Mouse (Mus musculus): ENCODE data around the gene Chad. TPM values are rescaled to one million over a fixed set of nuclear protein-coding genes. Genes with fewer than 3 reads are reported as not detected.

The Chad gene
- 0.40 TPM for polyA plus RNA-seq (2017; shearing (Covaris generic))

DNA sequence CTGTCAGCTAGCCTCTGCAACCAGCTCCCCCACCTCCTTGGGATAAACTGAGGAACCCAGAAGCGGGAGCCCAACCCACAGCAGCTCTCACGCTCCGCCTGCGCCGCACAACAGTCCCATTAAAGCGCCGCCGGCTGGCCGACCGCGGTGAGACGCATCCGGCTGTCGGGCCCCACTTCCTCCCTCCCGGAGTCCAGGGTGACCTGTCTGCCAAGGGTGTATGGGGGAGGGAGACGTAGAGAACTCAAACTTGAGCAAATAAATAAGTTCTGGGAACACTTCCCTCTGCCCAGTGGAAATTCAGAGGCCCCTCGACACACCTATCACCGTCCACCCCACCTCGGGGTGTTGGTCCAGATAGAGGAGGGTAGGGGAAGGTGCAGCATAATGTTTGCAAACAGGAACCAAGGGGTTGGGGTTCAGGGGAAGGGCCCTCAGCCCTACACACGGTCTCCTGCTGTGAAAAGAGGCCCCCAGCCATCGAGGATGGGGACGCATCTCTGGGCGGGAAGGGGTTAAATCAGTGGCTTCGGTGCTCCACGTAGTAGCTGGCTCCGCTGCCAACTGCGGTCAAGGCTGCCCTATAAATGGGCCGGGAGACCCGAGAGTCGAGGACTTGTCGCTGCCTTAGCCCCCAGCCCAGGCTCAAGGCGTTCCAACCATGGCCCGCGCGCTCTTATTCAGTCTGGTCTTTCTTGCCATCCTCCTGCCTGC, at the start of gene Chad:
TSS of gene Chad (plus strand) at position 611 of the 714 bp plus-strand sequence.

DNA sequence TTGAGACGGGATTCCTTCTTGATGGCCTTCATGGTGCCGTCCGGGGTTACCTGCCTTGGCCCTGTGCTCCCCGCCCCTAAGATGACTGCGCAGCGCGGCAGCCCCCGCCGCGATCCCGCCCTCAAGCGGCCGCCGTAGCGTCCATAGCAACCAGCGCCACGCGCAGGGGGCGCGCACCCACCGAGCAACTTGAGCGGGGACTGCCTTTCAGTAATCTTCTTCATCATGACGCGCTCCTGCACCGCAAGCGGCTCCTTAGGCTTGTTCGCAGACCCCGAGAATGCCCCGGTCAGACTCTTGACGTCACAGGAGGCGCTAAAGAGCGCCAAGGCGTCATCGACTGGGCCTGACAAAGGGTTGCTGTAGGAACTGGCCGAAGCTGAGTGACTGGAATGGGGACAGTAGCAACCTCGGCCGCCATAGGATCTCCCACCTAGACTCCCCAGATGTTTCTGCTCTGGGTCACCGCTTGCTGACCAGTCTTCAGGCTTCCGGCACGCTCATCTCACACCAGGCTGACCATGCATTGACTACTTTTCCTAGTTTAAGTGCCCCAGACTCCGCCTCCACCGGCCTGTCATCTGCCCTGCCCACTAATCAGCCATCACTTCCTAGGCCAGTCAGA, 43.5 kb upstream of the Chad start, which contains the start of gene Mycbpap:
TSS of gene Mycbpap (minus strand) at position 524 of the 625 bp plus-strand sequence.

DNA sequence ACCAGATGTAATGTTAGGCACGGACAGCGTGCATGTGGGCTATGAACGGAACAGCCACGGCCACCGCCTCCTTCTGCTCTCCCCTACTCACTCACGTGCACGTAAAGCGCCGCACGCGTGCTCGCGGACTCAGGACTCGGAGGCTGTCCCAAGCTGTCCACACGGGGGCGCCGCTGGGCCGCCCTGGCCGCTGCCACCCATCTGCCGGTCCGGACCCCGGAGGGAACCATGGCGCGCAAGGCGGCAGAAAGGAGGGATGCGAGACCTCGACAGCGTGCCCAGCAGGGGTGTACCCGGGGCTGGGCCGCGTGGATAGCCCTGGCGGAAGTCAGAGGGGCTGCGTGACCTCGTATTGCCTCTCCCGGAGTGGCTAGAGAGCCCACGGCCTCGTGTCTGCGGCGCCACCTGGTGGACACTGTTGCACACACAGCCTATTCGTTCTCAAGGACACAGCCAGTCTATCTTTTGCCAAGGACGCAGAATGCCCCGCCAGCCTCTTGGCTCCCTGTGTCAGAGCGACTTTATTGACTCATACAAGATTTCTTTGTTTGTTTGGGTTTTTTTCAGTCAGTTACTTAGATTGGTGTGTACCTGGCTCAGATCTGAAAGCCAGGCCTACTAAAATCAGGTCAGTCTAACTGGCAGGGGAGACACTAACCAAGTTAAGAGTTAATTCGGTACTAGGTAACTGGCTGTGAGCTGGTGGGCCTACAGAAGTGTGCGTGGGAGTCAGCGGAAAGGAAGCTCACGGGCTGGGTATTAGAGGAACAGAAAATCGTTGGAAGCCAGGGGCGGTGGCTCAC, 15.8 kb upstream of the Chad start, which contains the start of gene Rsad1:
TSS of gene Rsad1 (minus strand) at position 368 of the 803 bp plus-strand sequence.

DNA sequence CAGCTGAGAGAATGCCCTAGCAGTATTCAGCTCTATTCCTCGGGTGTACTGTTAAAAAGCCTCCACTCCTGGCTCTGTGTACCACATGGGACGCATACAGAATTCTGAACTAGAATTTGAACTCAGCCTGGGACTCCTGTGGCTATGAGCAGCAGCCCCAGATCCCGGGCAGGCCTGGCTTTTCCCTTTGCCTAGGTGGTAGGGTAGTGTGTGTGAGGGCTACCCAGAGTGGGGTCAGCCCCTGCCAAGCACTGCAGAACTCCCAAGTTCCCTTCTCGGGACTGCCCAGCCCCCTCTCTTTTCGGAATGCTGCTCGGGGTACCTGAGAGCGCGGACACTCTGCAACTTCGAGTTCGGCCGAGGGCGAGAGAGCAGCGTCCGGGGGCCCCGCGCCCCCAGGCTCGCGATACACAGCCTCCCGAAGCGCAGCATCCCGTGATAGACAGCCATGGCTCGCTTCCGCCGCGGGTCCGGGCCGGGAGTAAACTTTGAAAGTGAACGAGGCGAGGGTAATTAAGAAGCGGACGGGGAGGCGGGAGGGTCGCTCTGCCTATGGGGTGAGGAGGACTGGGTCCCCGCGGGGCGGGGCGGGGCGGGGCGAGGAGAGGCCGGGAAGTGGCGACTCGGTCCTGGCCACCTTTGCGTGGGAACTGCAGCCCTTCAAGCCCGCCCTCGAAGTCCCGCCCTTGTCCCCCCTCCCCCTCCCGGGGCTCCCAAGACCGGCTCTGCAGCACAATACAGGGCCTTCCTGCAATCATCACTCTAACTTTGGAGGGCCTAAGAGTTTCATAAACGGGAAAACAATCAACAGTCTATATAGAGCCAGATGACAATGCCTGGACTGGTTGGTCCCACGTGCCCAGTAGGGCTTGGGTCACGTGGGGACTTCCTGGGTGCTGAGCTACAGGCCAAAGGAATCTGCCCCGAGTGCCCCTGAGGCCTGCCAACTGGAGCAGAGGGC, 36.8 kb downstream of the Chad start, which contains the start of gene Acsf2:
TSS of gene Acsf2 (minus strand) at position 551 of the 961 bp plus-strand sequence.

Other genes starting within 250 kb of the Chad start
- gene Luc7l3, start 243.1 kb upstream of the Chad start, polyA plus RNA-seq (2017; shearing (Covaris generic)): 97.1 TPM
- gene Ankrd40, start 237.0 kb upstream of the Chad start, polyA plus RNA-seq (2017; shearing (Covaris generic)): 8.1 TPM
- gene Abcc3, start 172.1 kb upstream of the Chad start, polyA plus RNA-seq (2017; shearing (Covaris generic)): 7.7 TPM
- gene Cacna1g, start 90.8 kb upstream of the Chad start, polyA plus RNA-seq (2017; shearing (Covaris generic)): not detected
- gene Spata20, start 78.9 kb upstream of the Chad start, polyA plus RNA-seq (2017; shearing (Covaris generic)): not detected
- not detected for gene Epn3, start 65.1 kb upstream of the Chad start, polyA plus RNA-seq (2017; shearing (Covaris generic))
- gene Mycbpap, start 43.3 kb upstream of the Chad start, polyA plus RNA-seq (2017; shearing (Covaris generic)): not detected
- gene Rsad1, start 15.8 kb upstream of the Chad start, polyA plus RNA-seq (2017; shearing (Covaris generic)): 3.8 TPM
- gene Acsf2, start 36.8 kb downstream of the Chad start, polyA plus RNA-seq (2017; shearing (Covaris generic)): 8.7 TPM
- gene Lrrc59, start 64.7 kb downstream of the Chad start, polyA plus RNA-seq (2017; shearing (Covaris generic)): 16.5 TPM
- gene Mrpl27, start 88.7 kb downstream of the Chad start, polyA plus RNA-seq (2017; shearing (Covaris generic)): 56.4 TPM
- gene Eme1, start 88.9 kb downstream of the Chad start, polyA plus RNA-seq (2017; shearing (Covaris generic)): 1.8 TPM
- 27.4 TPM for gene Xylt2, start 112.5 kb downstream of the Chad start, polyA plus RNA-seq (2017; shearing (Covaris generic))
- not detected for gene Gm11541, start 139.5 kb downstream of the Chad start, polyA plus RNA-seq (2017; shearing (Covaris generic))
- not detected for gene Cdc34b, start 176.7 kb downstream of the Chad start, polyA plus RNA-seq (2017; shearing (Covaris generic))
- gene Tmem92, start 217.7 kb downstream of the Chad start, polyA plus RNA-seq (2017; shearing (Covaris generic)): not detected

Measured in inflammation-experienced regulatory T-cells, adult 16 weeks (primary cell).